Mouse (Mus musculus) embryo, embryonic 10 days (tissue): ENCODE data around the gene Sh2b3.
A peak's percentile ranks its signal among the peaks of the same experiment; 100 is the strongest.

Experiments
- DNase-seq: peaks from one replicate; pipeline ENCODE4 v3.0.0-alpha.2; 2015; ENCODE audit warnings: low spot score

Sh2b3 gene

DNA sequence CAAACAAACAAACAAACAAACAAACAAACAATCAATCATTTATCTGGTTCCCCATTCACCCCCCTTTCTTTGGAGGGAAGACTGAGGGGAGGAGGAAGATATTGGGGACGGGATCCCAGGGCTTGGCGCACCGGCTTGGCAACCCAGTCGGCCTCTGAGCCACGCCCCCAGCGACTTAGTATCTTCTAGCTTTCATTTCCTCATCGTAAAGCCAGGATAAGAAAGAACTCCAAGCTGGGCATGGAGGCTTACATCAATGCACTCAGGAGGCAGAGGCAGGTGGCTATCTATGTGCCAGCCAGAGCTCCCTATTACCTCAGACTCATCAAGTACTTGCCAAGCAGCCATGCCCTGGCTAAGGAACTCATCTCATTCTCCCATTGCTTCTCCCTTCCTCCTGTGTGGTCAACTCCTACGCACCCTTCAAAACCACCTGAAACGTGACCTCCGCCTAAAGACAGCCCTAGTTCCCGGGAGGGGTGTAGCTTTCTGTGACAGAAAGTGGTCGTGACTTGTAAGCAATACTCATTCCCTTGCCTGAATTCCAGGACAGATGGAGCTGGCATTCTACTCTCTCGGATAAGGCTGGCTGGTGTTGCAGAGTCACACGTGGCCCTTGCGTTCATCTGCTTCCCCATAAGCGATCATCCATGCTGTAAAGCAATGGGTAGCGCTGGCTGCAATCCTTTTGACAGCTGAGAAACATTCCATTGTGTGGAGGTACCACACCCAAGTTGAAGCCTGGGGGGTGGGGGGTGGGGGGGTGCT is 5.9 kb upstream of the Sh2b3 start:
- no peak for DNase-seq

DNA sequence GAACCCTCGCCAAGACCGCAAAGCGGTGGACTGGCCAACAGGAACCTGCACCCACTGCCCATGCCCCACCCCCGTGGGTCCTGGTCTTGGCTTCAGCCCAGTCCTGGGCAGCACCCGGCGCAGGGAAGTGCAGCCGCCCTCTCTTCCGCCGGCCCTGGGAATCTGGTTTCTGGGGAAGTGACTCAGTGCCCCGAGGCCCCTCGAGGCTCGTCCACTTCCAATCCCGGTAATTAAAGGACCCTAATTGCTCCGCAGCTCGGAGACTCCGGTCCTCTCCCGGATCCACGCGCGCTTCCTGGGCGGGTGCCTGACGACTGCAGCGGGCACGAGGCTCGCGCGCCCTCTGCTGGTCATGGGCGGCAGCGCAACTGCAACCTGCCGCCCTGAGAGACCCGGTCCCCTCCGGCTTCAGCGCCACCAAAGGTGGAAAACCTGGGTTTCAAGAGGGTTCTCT is 5.2 kb upstream of the Sh2b3 start:
- peak; percentile 84 for DNase-seq

DNA sequence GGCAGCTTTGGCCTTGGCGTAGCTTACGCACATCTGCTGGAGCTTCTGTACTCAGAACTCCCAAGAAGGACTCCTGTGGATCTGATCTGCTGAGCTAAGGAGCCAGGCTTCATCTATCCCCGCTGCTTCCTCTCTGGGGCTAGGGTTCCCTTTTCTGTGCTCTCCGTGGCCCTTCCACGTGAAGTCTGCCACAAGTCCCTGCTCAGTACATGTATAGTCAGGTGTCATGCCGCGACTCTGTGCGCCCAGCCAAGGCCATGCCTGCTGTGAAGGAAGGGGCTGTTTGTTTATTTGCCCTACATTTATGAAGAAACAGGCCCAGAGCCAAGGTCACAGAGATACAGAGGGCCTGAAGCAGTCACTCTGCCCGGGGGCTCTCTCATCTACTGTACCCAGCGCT is 4.5 kb upstream of the Sh2b3 start:
- DNase-seq: no peak

DNA sequence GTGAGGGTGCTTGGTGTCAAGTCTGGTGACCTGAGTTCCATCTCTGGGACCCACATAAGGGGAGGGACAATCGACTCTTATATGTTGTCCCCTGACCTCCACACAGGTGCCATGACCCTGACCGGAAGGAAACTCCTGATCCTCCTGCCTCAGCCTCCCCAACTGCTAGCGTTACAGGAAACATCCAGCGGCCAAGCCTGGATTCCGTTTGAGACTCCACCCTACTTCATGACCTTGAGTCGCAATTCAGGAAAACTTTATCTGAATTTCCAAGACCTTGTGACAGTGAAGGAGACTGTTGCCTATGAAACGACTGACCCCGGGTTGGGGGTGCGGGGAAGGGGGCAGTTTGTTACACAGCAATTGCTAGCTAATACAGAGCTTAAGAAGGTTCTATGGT is 4.1 kb upstream of the Sh2b3 start:
- no peak for DNase-seq

GRCm38 (mm10) chr5:121839128-121839473 is 1.7 kb upstream of the Sh2b3 start:
- DNase-seq: no peak

- DNase-seq: no peak
Measured at GRCm38 (mm10) chr5:121838341-121839127, 1.1 kb upstream of the Sh2b3 start.

GRCm38 (mm10) chr5:121836692-121837415 is 592 bp downstream of the Sh2b3 start:
- peak; percentile 89 for DNase-seq

- DNase-seq: no peak
Measured at GRCm38 (mm10) chr5:121835949-121836691, 1.3 kb downstream of the Sh2b3 start.

DNA sequence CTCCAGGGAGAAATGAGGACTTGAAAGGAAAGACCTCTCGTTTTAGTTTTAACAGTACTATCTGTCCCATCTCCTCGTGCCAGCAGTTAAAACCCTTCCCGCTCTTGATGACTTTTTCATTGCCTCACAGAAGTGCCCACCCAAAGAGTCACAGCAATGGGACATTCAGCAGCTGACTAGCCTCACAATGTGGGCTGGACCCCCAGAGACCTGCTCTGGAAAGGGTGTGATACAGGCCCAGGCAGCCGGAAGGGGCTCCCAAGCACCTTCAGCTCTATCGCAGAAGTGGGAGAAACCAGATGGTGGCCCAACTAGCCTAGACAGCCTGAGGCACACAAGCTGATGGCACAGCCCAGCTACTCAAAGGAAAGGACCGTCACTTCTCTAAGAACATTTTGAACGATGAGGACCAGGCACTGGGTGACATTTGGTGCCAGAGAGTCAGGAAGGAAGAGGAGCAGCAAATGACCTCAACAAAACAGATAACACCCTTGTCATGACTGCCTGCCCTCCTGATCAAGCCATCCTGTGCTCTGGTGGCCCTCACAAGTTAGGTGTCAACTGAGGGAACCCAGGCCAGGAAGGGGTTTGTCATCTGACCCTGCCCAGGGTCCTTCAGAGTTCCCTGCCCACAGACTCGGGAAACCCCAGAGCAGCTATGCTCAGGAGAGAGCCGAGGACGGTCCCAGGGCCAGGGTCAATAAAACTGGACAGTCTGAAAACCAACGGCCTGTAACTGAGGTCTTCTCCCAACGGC is 2.3 kb downstream of the Sh2b3 start:
- no peak for DNase-seq

GRCm38 (mm10) chr5:121834241-121834606 is 3.2 kb downstream of the Sh2b3 start:
- no peak for DNase-seq

DNA sequence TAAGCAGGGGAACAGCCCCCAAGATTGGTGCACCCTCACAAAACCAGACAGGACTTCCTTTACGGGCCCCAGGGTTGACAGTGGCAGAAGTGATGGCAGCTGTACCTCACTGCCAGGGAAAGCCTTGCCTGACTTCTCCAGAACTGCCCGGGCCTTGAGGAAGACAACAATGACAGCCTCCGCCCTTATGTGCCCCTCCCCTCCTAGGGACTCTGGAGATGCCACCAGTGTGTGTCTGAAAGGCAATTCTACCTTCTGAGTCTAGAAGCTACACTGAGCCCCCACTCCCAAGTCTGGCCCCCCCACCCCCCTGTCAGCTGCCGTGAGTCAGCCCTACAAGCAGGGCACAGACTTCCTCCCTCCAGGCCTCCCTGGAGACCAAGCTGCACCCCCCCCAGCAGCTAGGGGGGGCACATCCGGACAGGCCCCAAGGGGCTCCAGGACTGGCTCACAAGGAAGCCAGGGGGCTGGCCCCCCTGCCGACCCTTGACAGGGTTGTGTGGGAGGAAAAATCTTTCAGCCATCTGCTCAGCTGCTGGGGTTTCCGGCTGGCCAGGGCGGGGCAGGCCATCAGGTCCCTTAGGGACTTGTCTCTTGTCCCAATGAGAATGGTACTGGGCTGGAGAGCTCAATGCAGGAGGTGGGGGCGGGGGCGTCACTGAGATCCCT is 3.7 kb downstream of the Sh2b3 start:
- DNase-seq: no peak

- DNase-seq: no peak
Measured at GRCm38 (mm10) chr5:121833159-121833558, 4.3 kb downstream of the Sh2b3 start.

GRCm38 (mm10) chr5:121832376-121833155 is 4.9 kb downstream of the Sh2b3 start:
- no peak for DNase-seq

- DNase-seq: no peak
Measured at GRCm38 (mm10) chr5:121831002-121831601, 6.3 kb downstream of the Sh2b3 start.

DNA sequence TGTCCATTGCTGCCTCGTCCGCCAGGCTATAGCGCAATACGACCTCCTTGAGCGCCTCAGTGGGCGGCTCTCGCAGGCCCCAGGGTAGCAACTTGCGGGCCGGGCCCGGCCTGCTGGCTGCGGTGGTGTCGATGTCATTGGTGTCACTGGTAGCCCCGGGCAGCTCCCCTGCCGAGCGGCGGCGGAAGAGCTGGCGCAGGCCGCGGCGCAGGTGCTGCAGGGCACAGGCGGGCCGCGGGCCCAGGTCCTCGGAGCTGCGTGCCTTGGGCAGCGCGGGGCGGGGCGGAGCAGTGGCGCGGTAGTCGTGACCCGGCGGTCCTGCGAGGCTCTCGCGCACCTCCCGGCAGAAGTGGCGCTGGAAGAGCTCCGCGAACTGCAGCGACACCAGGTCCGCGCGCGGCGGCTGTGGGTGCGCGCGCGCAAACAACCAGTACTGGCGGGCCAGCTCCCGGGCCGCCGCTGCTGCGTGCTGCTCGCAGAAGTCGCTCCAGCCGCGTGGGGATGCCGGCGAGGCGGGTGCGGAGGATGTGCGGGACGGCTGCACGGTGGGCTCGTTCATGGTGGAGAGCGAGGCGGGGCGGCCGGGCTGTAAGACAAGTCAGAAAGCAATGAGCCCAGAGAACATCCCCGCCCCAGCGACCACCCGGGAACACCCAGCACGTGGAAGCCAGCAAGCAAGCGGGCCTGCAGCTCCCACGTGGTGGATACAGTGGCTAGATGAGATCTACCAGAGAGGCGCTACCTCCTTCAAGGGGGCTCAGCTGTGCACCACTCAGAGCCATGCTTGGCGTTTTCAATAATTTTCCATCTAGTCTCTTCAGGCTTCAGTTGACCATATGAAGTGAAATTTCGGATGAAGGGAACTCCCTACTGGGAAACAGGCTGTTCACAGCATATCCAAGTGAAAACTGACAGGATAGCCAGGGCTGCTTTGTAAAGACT is 8.7 kb downstream of the Sh2b3 start:
- DNase-seq: peak; percentile 51

DNA sequence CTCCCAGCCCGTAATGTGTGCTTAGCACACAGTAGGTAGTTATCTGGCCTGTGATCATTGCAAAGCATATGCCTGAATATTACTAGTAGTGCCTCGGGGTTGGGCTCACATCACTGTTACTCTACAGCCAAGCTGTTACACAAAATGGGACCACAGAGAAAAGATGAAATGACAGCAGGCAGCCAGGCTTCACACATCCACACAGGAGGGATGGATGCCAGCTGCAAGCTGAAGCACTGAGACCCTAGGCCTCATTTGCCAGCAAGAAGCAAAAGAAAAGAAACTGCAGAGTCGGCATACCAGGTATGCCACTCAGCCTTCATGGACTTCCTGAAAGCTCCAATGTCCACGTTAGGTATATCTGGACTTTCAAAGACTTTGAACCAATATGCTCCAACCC is 9.6 kb downstream of the Sh2b3 start:
- no peak for DNase-seq

GRCm38 (mm10) chr5:121825606-121826005 is 11.8 kb downstream of the Sh2b3 start:
- no peak for DNase-seq

- no peak for DNase-seq
Measured at GRCm38 (mm10) chr5:121824121-121824520, 13.3 kb downstream of the Sh2b3 start.
